Mouse (Mus musculus) MEL (cell line): ENCODE results near the gene Hsd11b2. TPM values are rescaled to one million over a fixed set of nuclear protein-coding genes. Genes with fewer than 3 reads are reported as not detected.

Experiments
- DNase-seq: peaks from one replicate; pipeline ENCODE4 v3.0.0; 2011; ENCODE audit warnings: low read depth, low spot score
- H3K27ac ChIP-seq: 2 replicates; pipeline ENCODE4 v1.5.1; 2012; ENCODE audit warnings: low read depth, mild to moderate bottlenecking, control low read depth, low read length, moderate library complexity; ENCODE audit not compliant: control insufficient read depth
- H3K27me3 ChIP-seq, 2 experiments: fragments of 150-350 bp in 1 of 2; sonication (generic) in 1 of 2; 2 replicates each; pipeline ENCODE4 v1.6.1; 2012; ENCODE audit warnings: low read length in 2 of 2, mild to moderate bottlenecking in 2 of 2, improper control_type of control experiment in 1 of 2, moderate library complexity in 1 of 2; ENCODE audit not compliant: insufficient read depth in 2 of 2, control insufficient read depth in 1 of 2
- H3K36me3 ChIP-seq, 2 experiments: 2 replicates each; pipeline ENCODE4 v1.6.1; 2012 to 2014; ENCODE audit warnings: low read length in 2 of 2, improper control_type of control experiment in 1 of 2, inconsistent platforms in 1 of 2, mild to moderate bottlenecking in 1 of 2; ENCODE audit not compliant: insufficient read depth in 2 of 2, control insufficient read depth in 1 of 2
- H3K4me1 ChIP-seq, 2 experiments: fragments of 150-350 bp in 1 of 2; sonication (generic) in 1 of 2; 2 replicates each; pipeline ENCODE4 v1.6.1; 2012; ENCODE audit warnings: low read length in 2 of 2, improper control_type of control experiment in 1 of 2, mild to moderate bottlenecking in 1 of 2; ENCODE audit not compliant: insufficient read depth in 2 of 2, control insufficient read depth in 1 of 2
- H3K4me3 ChIP-seq, 2 experiments: fragments of 150-350 bp in 1 of 2; sonication (generic) in 1 of 2; 2 replicates each; pipeline ENCODE4 v1.5.1; 2012; ENCODE audit warnings: low read depth in 2 of 2, low read length in 2 of 2, mild to moderate bottlenecking in 2 of 2, moderate library complexity in 2 of 2, control low read depth in 1 of 2, improper control_type of control experiment in 1 of 2; ENCODE audit not compliant: control insufficient read depth in 1 of 2, insufficient read depth in 1 of 2
- H3K79me2 ChIP-seq: 2 replicates; pipeline ENCODE4 v1.6.1; 2012; ENCODE audit warnings: mild to moderate bottlenecking, low read length, moderate library complexity; ENCODE audit not compliant: control insufficient read depth, poor library complexity, insufficient read depth
- H3K9ac ChIP-seq: 2 replicates; pipeline ENCODE4 v1.6.1; 2012; ENCODE audit warnings: low read depth, mild to moderate bottlenecking, control low read depth, low read length, moderate library complexity; ENCODE audit not compliant: control insufficient read depth, poor library complexity, severe bottlenecking
- H3K9me3 ChIP-seq: fragments of 150-350 bp; sonication (generic); replicated peaks from 2 replicates; pipeline ENCODE4 v1.6.1; 2012; ENCODE audit warnings: mild to moderate bottlenecking, low read length, improper control_type of control experiment, moderate library complexity; ENCODE audit not compliant: insufficient read depth
- BHLHE40 ChIP-seq: IDR thresholded peaks from 2 replicates; pipeline ENCODE4 v1.6.1; 2012; ENCODE audit warnings: low read depth, mild to moderate bottlenecking, inconsistent platforms, low read length, improper control_type of control experiment, borderline replicate concordance
- CHD1 ChIP-seq: IDR thresholded peaks from 2 replicates; pipeline ENCODE4 v1.6.1; 2012; ENCODE audit warnings: low read depth, mild to moderate bottlenecking, inconsistent platforms, low read length, improper control_type of control experiment
- CTCF ChIP-seq, 3 experiments: IDR thresholded peaks in 2 of 3; conservative IDR thresholded peaks in 1 of 3; 2 replicates each; pipeline ENCODE4 v1.5.1; 2011 to 2012; ENCODE audit warnings: low read length in 3 of 3, low read depth in 2 of 3, mild to moderate bottlenecking in 2 of 3, improper control_type of control experiment in 1 of 3, inconsistent platforms in 1 of 3, mixed read lengths in 1 of 3, moderate library complexity in 1 of 3; ENCODE audit not compliant: control insufficient read depth in 1 of 3, insufficient read depth in 1 of 3, poor library complexity in 1 of 3, severe bottlenecking in 1 of 3
- E2F4 ChIP-seq: IDR thresholded peaks from 2 replicates; pipeline ENCODE4 v1.6.1; 2011; ENCODE audit warnings: low read depth, low read length, improper control_type of control experiment, borderline replicate concordance
- EP300 ChIP-seq, 2 experiments: IDR thresholded peaks; 2 replicates each; pipeline ENCODE4 v1.6.1; 2011; ENCODE audit warnings: improper control_type of control experiment in 2 of 2, low read length in 2 of 2, low read depth in 1 of 2, mild to moderate bottlenecking in 1 of 2
- HCFC1 ChIP-seq: IDR thresholded peaks from 2 replicates; pipeline ENCODE4 v1.6.1; 2012; ENCODE audit warnings: low read depth, mild to moderate bottlenecking, inconsistent platforms, low read length, improper control_type of control experiment, moderate library complexity
- JUND ChIP-seq: IDR thresholded peaks from 2 replicates; pipeline ENCODE4 v1.6.1; 2011; ENCODE audit warnings: low read depth, mild to moderate bottlenecking, improper control_type of control experiment, low read length
- MAX ChIP-seq: IDR thresholded peaks from 2 replicates; pipeline ENCODE4 v1.6.1; 2011; ENCODE audit warnings: low read length, improper control_type of control experiment
- MXI1 ChIP-seq: IDR thresholded peaks from 2 replicates; pipeline ENCODE4 v1.6.1; 2011; ENCODE audit warnings: mild to moderate bottlenecking, low read depth, low read length, improper control_type of control experiment
- POLR2A ChIP-seq, 2 experiments: IDR thresholded peaks; 2 replicates each; pipeline ENCODE4 v1.6.1; 2011 to 2012; ENCODE audit warnings: low read length in 2 of 2, mild to moderate bottlenecking in 2 of 2, control low read depth in 1 of 2, improper control_type of control experiment in 1 of 2, low read depth in 1 of 2, moderate library complexity in 1 of 2; ENCODE audit not compliant: control insufficient read depth in 1 of 2, insufficient read depth in 1 of 2, poor library complexity in 1 of 2
- POLR2AphosphoS5 ChIP-seq: IDR thresholded peaks from 2 replicates; pipeline ENCODE4 v1.6.1; 2012; ENCODE audit warnings: low read depth, borderline replicate concordance, mild to moderate bottlenecking, inconsistent platforms, low read length, moderate library complexity, mixed read lengths
- RAD21 ChIP-seq: IDR thresholded peaks from 2 replicates; pipeline ENCODE4 v1.6.1; 2011; ENCODE audit warnings: mild to moderate bottlenecking, low read depth, low read length, improper control_type of control experiment
- RCOR1 ChIP-seq: IDR thresholded peaks from 2 replicates; pipeline ENCODE4 v1.6.1; 2012; ENCODE audit warnings: low read depth, mild to moderate bottlenecking, inconsistent platforms, low read length, improper control_type of control experiment
- SMC3 ChIP-seq: IDR thresholded peaks from 2 replicates; pipeline ENCODE4 v1.6.1; 2011; ENCODE audit warnings: low read depth, low read length, improper control_type of control experiment
- TAL1 ChIP-seq: IDR thresholded peaks from 2 replicates; pipeline ENCODE4 v1.6.1; 2012; ENCODE audit warnings: mild to moderate bottlenecking, inconsistent platforms, low read length, moderate library complexity, mixed read lengths
- USF1 ChIP-seq: IDR thresholded peaks from 2 replicates; pipeline ENCODE4 v1.6.1; 2014; ENCODE audit warnings: low read depth, mild to moderate bottlenecking, inconsistent platforms, low read length, improper control_type of control experiment, moderate library complexity
- polyA plus RNA-seq, 2 experiments: library from polyadenylated mRNA; stranded (reverse) in 1 of 2; unstranded in 1 of 2; fragments of >175 nt in 1 of 2; fragments of >200 nt in 1 of 2; gene quantifications; 2 replicates each; pipeline versions ENCODE4 v1.2.1 to v1.2.4; 2012; ENCODE audit warnings: low replicate concordance in 2 of 2, low read depth in 1 of 2; ENCODE audit not compliant: insufficient read length in 2 of 2, insufficient read depth in 1 of 2, missing spikeins in 1 of 2
- total RNA-seq: library from RNA; depleted of rRNA; stranded (reverse); fragments of 300-350 nt; gene quantifications from 2 replicates; pipeline ENCODE4 v1.2.3, GENCODE M21; 2012

The Hsd11b2 gene
- total and polyA plus RNA-seq, 3 experiments = 0.27 to 2.1 TPM; not detected in 1

DNA sequence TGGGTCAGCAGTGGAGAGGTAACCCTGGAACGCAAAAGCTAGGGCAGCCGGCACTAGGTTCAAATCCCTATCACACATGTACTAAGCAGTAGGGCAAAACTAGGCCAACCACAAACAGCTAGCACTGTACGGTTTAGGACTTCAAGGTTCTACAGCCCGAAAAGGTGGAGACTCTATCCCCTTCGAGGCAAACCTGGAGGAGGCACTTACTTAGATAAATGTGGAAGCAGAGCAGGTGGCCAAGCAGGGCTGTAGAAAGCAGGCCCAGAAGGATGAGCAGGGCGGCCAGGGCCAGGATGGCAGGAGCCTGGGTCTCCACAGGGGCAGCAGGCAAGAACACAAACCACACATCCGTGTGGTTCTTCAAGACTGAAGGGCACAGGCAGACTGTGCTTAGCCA, 42.4 kb upstream of the Hsd11b2 start:
- H3K9ac ChIP-seq = no peak overlapping the region
- TF ChIP-seq USF1 (no peak), POLR2AphosphoS5 (no peak), TAL1 (no peak), CHD1 (no peak), CTCF (IDR thresholded peaks at IDR 0.05 in 2 of 3, conservative IDR thresholded peaks at IDR 0.05 in 1 of 3; ENCODE audit: control insufficient read depth in 1 of 3, insufficient read depth in 1 of 3, low read depth in 2 of 3, low read length in 3 of 3, poor library complexity in 1 of 3, severe bottlenecking in 1 of 3) (no peak), BHLHE40 (no peak), HCFC1 (no peak), JUND (no peak), MAX (no peak), MXI1 (no peak), RCOR1 (no peak)
- no peak overlapping the region for H3K4me3 ChIP-seq
- no peak for DNase-seq
- no peaks in the 10 kb centered on the region for H3K27me3 ChIP-seq
- H3K9me3 ChIP-seq = no peaks in the 10 kb centered on the region
- H3K4me1 ChIP-seq = no peaks in the 10 kb centered on the region
- no peak overlapping the region for H3K27ac ChIP-seq
- H3K36me3 ChIP-seq = no peaks in the 10 kb centered on the region
- no peaks in the 10 kb centered on the region for H3K79me2 ChIP-seq

GRCm38 (mm10) chr8:105476628-105477413, 41.7 kb upstream of the Hsd11b2 start:
- no peaks in the 10 kb centered on the region for H3K36me3 ChIP-seq
- H3K4me3 ChIP-seq = no peak overlapping the region
- H3K27me3 ChIP-seq = no peaks in the 10 kb centered on the region
- H3K9me3 ChIP-seq = no peaks in the 10 kb centered on the region
- no peaks in the 10 kb centered on the region for H3K4me1 ChIP-seq
- no peak for DNase-seq
- TF ChIP-seq POLR2A (IDR thresholded peaks at IDR 0.05; ENCODE audit: control insufficient read depth in 1 of 2, insufficient read depth in 1 of 2, low read depth in 1 of 2, low read length in 2 of 2, poor library complexity in 1 of 2) (no peak), CTCF (IDR thresholded peaks at IDR 0.05 in 2 of 3, conservative IDR thresholded peaks at IDR 0.05 in 1 of 3; ENCODE audit: control insufficient read depth in 1 of 3, insufficient read depth in 1 of 3, low read depth in 2 of 3, low read length in 3 of 3, poor library complexity in 1 of 3, severe bottlenecking in 1 of 3) (peak in 2 of 3 experiments; percentile 54 to 64; a peak in 4 of 6 replicates), RAD21 (peak; percentile 28), SMC3 (peak; percentile 52)
- TF ChIP-seq, all 39 proteins: peak for 3
- H3K27ac ChIP-seq = no peak overlapping the region
- no peak overlapping the region for H3K9ac ChIP-seq
- H3K79me2 ChIP-seq = no peaks in the 10 kb centered on the region

GRCm38 (mm10) chr8:105477792-105478191, 40.8 kb upstream of the Hsd11b2 start:
- Histone ChIP-seq H3K9ac (no peak overlapping the region), H3K36me3 (no peaks in the 10 kb centered on the region), H3K27ac (no peak overlapping the region), H3K9me3 (no peaks in the 10 kb centered on the region), H3K27me3 (no peaks in the 10 kb centered on the region), H3K4me1 (no peaks in the 10 kb centered on the region), H3K4me3 (no peak overlapping the region), H3K79me2 (no peaks in the 10 kb centered on the region)
- TF ChIP-seq EP300 (IDR thresholded peaks at IDR 0.05; ENCODE audit: low read depth in 1 of 2, low read length in 2 of 2) = no peak
- no peak for TF ChIP-seq BHLHE40
- TF ChIP-seq MXI1 = no peak
- no peak for TF ChIP-seq E2F4
- no peak for DNase-seq
